Mouse (Mus musculus) forebrain, embryonic 13.5 days (tissue): ENCODE measurements around the gene Gjd3. TPM values are rescaled to one million over a fixed set of nuclear protein-coding genes. Genes with fewer than 3 reads are reported as not detected.

Experiments
- ATAC-seq: fragments of 200-750 bp; cut with Nextera tagmentation; 2 replicates; pipeline ENCODE4 v1.8.0; 2017
- H3K27ac ChIP-seq: fragments of 300-500 bp; sonication (generic); 2 replicates; pipeline ENCODE4 v1.5.1; 2015; ENCODE audit warnings: inconsistent platforms, mild to moderate bottlenecking, moderate library complexity
- H3K27me3 ChIP-seq: fragments of 300-500 bp; sonication (generic); 2 replicates; pipeline ENCODE4 v1.6.1; 2015; ENCODE audit warnings: mild to moderate bottlenecking, inconsistent platforms
- H3K36me3 ChIP-seq: fragments of 300-500 bp; sonication (generic); 2 replicates; pipeline ENCODE4 v1.6.1; 2015; ENCODE audit warnings: mild to moderate bottlenecking, inconsistent platforms; ENCODE audit not compliant: poor library complexity, severe bottlenecking
- H3K4me1 ChIP-seq: fragments of 300-500 bp; sonication (generic); 2 replicates; pipeline ENCODE4 v1.6.1; 2015; ENCODE audit warnings: inconsistent platforms
- H3K4me2 ChIP-seq: fragments of 300-500 bp; sonication (generic); 2 replicates; pipeline ENCODE4 v1.6.1; 2015; ENCODE audit warnings: inconsistent platforms, mild to moderate bottlenecking, moderate library complexity
- H3K4me3 ChIP-seq: fragments of 300-500 bp; sonication (generic); 2 replicates; pipeline ENCODE4 v1.5.1; 2015; ENCODE audit warnings: mild to moderate bottlenecking, inconsistent platforms
- H3K9ac ChIP-seq: fragments of 300-500 bp; sonication (generic); 2 replicates; pipeline ENCODE4 v1.6.1; 2015; ENCODE audit warnings: mild to moderate bottlenecking, inconsistent platforms
- H3K9me3 ChIP-seq: fragments of 300-500 bp; sonication (generic); replicated peaks from 2 replicates; pipeline ENCODE4 v1.6.1; 2016; ENCODE audit warnings: inconsistent platforms
- WGBS: fragments of 180-500 bp; shearing (Covaris S2); methylation state at CpG from one replicate; pipeline ENCODE4 v1.1.7; 2015; 5-methylcytosine and 5-hydroxymethylcytosine counted together
- polyA plus RNA-seq: library from polyadenylated mRNA; unstranded; fragments of >200 nt; fragmentation: Nextera tagmentation; extraction: Ambion mirVana; gene quantifications from 2 replicates; pipeline ENCODE4 v1.2.1, GENCODE M21; 2015

The Gjd3 gene
- polyA plus RNA-seq, 1 experiment from 2014 or later, result not detected

DNA sequence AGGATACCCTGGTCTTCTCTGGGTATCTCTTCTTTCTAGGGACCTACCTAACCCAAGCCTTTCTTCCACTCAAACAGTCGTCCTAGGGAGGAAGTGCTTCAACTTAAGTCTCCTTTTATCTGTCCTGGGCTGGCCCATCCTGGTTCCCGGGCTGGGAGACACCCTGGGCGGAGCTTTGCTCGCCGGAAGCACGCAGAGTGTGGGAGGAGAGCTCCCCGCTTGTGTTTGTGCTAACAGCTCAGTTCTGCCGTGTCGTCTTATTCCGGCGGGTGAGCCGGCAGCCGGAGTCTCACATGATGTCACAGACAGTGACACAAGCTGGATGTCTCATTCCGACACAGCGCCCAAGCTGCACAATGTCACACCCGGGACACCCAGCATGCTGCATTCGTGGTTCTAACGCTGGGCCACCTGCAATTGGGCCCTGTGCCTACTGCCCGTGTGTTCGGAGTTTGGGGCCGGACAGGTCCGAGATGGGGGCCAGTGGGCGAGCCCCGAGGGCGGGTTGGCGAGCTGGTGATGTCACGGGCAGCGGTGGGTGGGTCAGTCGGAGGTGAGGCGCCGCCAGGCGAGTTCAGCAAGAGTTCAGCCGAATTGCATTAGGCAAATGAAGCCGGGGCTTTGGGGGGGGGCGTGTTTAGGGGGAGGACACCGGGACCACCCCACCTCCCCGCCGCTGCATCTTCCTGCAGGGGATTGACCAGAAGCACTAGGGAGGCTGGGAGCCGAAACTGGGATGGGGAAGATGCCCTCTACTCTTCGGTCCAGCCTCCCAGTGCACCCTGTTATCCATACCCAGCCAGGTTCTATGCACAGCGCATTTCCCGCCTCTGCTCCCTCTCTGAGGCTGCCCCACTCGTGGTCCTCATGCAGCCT is 23.1 kb downstream of the Gjd3 start:
- peak overlapping the region; percentile 76 for H3K9ac ChIP-seq
- H3K27me3 ChIP-seq, result peaks cover 27% of the 10 kb centered on the region
- peak overlapping the region; percentile 28; the same call in 1 of the 2 replicates for H3K27ac ChIP-seq
- no peaks in the 10 kb centered on the region for H3K36me3 ChIP-seq
- peak overlapping the region; percentile 93 for H3K4me2 ChIP-seq
- no peaks in the 10 kb centered on the region for H3K9me3 ChIP-seq
- peak overlapping the region; percentile 66 for H3K4me3 ChIP-seq
- WGBS, result under 1% methylated on average over 42 of the region's 43 CpGs
- H3K4me1 ChIP-seq, result peaks cover 71% of the 10 kb centered on the region
- ATAC-seq, result peak; percentile 26; the same call in 1 of the 2 replicates

DNA sequence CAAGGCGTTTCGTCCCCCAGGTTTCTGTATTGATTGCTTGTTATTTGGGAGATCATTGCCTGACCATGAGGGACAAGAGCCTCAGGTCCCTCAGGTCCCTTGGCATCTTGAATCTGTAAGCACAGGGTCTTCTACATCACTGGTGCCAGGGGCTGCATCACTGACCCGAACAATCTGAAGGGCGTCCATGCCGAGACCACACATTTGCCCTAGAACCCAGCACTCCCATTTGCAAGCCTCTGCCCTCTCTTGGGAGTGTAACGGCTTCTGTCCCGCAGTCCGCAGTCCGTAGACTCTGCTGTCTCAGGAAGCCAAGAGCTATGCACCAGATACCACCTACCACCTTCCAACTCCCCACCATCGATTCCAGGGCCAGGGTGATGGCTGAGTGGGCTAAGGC is 26.5 kb downstream of the Gjd3 start:
- H3K9me3 ChIP-seq, result no peaks in the 10 kb centered on the region
- H3K4me2 ChIP-seq, result no peak overlapping the region
- no peak for ATAC-seq
- no peaks in the 10 kb centered on the region for H3K36me3 ChIP-seq
- H3K4me1 ChIP-seq, result peaks cover 57% of the 10 kb centered on the region
- no peak overlapping the region for H3K27ac ChIP-seq
- H3K9ac ChIP-seq, result no peak overlapping the region
- WGBS, result 89% methylated on average over 8 of the region's 10 CpGs
- no peak overlapping the region for H3K4me3 ChIP-seq
- peaks cover 9% of the 10 kb centered on the region for H3K27me3 ChIP-seq

DNA sequence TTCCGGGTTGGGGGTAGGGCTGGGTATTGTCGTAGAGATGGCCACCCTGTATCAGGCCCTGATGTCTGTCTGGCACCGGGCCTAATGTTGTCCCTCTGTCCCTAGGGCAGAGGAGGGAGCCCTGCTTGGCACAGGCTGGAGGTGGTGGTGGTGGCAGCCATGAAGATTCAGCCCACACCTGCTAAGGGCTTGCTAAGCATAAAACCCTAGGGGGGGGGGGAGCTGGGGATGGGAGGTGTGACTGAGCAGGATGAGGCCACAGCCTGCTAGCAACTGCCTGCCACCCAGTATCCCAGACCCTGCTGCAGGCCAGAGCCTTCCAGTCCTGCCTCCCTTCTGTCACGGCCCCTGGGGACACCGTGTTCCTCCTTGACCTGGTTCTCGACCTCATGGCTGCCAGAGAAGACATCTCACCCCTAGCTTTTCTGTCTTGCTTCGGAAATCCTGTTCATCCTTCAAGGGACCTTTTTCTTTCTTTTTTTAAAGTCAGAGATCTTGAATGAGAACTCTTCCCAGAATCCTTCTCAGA is 27.0 kb downstream of the Gjd3 start:
- 44% methylated on average over 5 of the region's 7 CpGs for WGBS
- no peaks in the 10 kb centered on the region for H3K9me3 ChIP-seq

DNA sequence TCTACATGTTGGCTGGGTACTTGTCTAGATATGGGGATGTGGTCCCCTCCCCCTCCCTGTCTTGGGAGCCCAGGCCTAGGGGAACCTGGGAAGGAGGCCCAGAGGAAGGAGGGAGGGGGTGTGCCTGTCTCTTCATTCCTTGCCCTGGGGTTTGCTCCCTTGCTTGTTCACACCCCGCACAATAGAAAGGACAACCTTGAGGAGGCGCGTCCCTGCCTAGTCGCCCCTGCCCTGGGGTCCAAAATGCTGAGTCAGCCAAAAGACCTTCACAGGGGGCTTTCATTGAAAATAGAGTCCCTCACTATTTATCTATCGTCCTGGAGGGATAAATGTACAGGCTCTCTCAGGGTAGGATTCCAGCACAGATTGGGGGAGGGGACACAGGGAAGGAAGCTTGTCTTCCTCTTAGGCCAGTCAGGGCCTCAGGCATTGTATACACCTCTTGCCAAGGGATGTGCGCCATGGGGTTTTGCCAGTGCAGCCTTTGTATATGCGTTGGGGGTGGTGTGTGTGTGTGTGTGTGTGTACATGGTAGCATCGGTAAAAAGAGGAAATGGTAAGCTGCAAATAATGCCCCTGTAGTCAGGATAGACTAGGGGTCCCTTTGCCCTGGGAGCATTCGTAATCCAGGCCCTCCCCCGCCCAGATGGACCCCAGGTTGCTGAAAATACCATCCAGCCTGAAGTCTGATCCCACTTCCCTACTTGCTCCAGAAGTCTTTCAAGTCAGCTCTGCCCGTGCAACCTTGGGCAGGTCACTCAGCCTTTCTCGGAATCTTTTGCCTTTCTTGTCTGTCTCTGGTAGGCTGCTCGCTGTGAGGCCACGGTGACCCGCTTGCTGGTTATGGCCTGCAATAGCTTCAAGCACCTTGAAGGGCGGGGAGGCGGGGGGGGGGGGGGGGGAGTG is 27.8 kb downstream of the Gjd3 start:
- no peaks in the 10 kb centered on the region for H3K36me3 ChIP-seq
- peak overlapping the region; percentile 75 for H3K27ac ChIP-seq
- peak overlapping the region; percentile 14; the same call in 1 of the 2 replicates for H3K9ac ChIP-seq
- peaks cover 57% of the 10 kb centered on the region for H3K4me1 ChIP-seq
- no peaks in the 10 kb centered on the region for H3K9me3 ChIP-seq
- no peak overlapping the region for H3K4me3 ChIP-seq
- peak overlapping the region; percentile 44 for H3K4me2 ChIP-seq
- WGBS, result 12% methylated on average over 15 of the region's 17 CpGs
- ATAC-seq, result peak; percentile 42
- H3K27me3 ChIP-seq, result no peaks in the 10 kb centered on the region

More for the DNA sequence above, 27.0 kb downstream of the Gjd3 start:
- peak overlapping the region; percentile 75; the same call in 1 of the 2 replicates for H3K27ac ChIP-seq
- no peak for ATAC-seq
- H3K4me1 ChIP-seq, result peaks cover 57% of the 10 kb centered on the region
- H3K27me3 ChIP-seq, result 0 out of 2 replicates have a peak, but pooled peaks cover 3% of the 10 kb centered on the region
- H3K36me3 ChIP-seq, result no peaks in the 10 kb centered on the region
- no peak overlapping the region for H3K9ac ChIP-seq
- H3K4me2 ChIP-seq, result no peak overlapping the region
- H3K4me3 ChIP-seq, result no peak overlapping the region

DNA sequence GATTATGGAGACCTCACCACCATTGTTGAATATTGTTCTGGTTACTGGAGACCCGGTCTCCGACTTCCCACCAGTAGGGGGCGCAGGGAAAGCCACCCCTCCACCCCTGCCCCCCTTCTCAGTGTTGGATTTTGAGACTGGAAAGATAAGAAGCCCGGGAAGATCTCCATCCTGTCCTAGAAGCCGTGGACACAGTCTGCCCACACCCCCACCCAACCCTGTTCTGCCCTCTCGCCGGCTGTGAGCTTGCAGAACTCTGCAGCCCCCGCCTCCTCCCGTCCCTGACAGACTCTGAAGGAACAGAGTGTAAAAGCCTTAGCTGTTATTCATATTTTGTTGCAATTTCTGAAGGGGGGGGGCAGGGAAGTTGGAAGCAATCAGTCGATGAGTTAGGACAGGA is 28.4 kb downstream of the Gjd3 start:
- no peak overlapping the region for H3K4me3 ChIP-seq
- peak overlapping the region; percentile 8; the same call in 1 of the 2 replicates for H3K9ac ChIP-seq
- no peaks in the 10 kb centered on the region for H3K27me3 ChIP-seq
- peak overlapping the region; percentile 75 for H3K27ac ChIP-seq
- 1% methylated on average over 10 of the region's 10 CpGs for WGBS
- ATAC-seq, result peak; percentile 58
- H3K36me3 ChIP-seq, result no peaks in the 10 kb centered on the region
- peak overlapping the region; percentile 44 for H3K4me2 ChIP-seq
- peaks cover 57% of the 10 kb centered on the region for H3K4me1 ChIP-seq
- H3K9me3 ChIP-seq, result no peaks in the 10 kb centered on the region

DNA sequence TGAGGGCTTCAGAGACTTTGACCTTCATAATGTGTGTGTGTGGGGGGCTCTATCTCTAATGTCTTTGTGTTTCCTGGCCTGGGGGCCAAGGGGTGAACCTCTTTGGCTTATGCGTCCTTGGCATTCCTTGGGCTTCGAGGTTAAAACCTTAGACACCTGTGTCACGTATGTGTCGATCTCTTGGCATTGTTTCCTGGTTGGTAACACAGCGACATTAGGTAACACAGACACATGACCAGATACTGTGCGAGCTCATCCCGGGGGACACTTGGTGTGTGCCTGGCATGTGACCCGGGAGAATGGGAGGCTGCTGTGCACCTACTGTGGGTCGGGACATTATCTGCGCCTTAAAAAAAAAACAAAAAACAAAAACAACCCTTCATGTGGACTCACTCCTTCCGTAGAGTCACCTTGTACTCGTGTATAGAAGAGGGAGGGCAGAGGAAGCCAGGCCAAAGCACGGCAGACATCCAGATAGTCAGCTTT is 28.9 kb downstream of the Gjd3 start:
- Histone ChIP-seq H3K4me3 (no peak overlapping the region), H3K9ac (peak overlapping the region; percentile 8; the same call in 1 of the 2 replicates), H3K9me3 (no peaks in the 10 kb centered on the region), H3K27ac (peak overlapping the region; percentile 48; the same call in 1 of the 2 replicates), H3K36me3 (no peaks in the 10 kb centered on the region), H3K27me3 (no peaks in the 10 kb centered on the region), H3K4me2 (peak overlapping the region; percentile 44), H3K4me1 (peaks cover 52% of the 10 kb centered on the region)
- ATAC-seq, result peak; percentile 9; the same call in 1 of the 2 replicates
- WGBS, result 36% methylated on average over 13 of the region's 13 CpGs

DNA sequence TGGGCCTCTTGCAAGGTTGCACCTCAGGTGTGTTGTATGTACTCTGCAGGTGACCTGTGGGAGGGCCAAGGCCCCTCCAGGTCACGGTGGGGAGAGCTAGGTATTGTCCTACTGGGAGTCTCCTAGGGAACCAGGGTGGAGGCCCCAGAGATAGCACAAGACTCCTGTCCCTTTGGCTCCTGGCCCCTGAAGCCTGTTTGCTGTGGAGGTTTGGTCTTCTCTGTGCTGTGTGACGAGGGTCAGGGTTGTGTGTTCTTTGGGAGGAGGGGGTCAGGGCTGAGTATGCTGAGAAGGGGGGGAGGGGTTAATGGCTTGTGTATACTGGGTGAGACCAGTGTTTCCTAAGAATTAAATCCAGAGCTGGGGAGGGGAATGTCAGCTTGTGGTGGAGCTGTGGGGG is 29.5 kb downstream of the Gjd3 start:
- 21% methylated on average over 2 of the region's 2 CpGs for WGBS
- no peak overlapping the region for H3K9ac ChIP-seq
- H3K9me3 ChIP-seq, result no peaks in the 10 kb centered on the region
- no peaks in the 10 kb centered on the region for H3K36me3 ChIP-seq
- H3K27ac ChIP-seq, result no peak overlapping the region
- ATAC-seq, result no peak
- no peak overlapping the region for H3K4me2 ChIP-seq
- H3K27me3 ChIP-seq, result no peaks in the 10 kb centered on the region
- no peak overlapping the region for H3K4me3 ChIP-seq
- H3K4me1 ChIP-seq, result peaks cover 52% of the 10 kb centered on the region

DNA sequence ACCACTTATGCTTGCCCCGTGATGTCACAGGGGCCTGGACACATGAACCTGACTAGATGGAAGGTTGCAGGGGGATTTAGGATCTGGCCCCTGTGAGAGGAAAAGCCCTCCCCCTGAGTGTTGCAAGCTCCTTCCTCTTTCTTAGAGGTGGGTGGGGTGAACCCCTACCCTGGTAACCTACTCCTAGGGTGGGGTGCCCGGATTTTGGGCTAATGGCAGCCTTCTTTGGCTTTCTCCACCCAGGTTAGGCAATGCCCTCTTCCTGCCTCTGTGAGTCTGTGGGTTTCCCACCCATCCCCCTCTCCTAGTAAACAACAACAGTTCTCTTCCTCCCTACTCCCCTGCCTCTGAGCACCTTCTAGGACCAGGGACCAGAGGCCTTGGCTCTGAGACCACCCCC is 30.1 kb downstream of the Gjd3 start:
- no peak for ATAC-seq
- H3K4me1 ChIP-seq, result peaks cover 52% of the 10 kb centered on the region

DNA sequence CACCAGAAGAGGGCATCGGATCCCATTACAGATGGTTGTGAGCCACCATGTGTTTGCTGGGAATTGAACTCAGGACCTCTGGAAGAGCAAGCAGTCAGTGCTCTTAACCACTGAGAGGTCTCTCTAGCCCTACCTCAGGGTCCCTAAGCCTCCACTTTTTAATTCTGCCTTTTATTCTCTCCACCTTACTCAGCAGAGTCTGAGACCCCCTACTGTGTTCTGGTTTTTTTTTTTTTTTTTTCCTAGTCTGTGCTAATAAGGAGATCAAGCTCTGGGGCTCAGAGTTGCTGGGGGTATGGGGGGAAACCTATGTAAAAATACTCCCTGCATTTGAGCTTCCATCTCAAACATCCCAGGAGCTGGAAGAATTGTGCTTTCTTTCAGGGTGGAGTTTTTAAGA is 30.7 kb downstream of the Gjd3 start:
- Histone ChIP-seq H3K4me1 (peaks cover 52% of the 10 kb centered on the region), H3K4me2 (no peak overlapping the region), H3K9ac (no peak overlapping the region), H3K27ac (no peak overlapping the region), H3K27me3 (no peaks in the 10 kb centered on the region), H3K9me3 (no peaks in the 10 kb centered on the region), H3K36me3 (no peaks in the 10 kb centered on the region), H3K4me3 (no peak overlapping the region)
- ATAC-seq, result no peak
- 71% methylated on average over 1 of the region's 1 CpGs for WGBS

More for the DNA sequence above, 30.1 kb downstream of the Gjd3 start:
- WGBS, result 69% methylated on average over 2 of the region's 2 CpGs
- H3K9me3 ChIP-seq, result no peaks in the 10 kb centered on the region
- H3K9ac ChIP-seq, result no peak overlapping the region
- no peak overlapping the region for H3K4me3 ChIP-seq
- H3K27ac ChIP-seq, result no peak overlapping the region
- no peaks in the 10 kb centered on the region for H3K36me3 ChIP-seq
- no peaks in the 10 kb centered on the region for H3K27me3 ChIP-seq
- no peak overlapping the region for H3K4me2 ChIP-seq

DNA sequence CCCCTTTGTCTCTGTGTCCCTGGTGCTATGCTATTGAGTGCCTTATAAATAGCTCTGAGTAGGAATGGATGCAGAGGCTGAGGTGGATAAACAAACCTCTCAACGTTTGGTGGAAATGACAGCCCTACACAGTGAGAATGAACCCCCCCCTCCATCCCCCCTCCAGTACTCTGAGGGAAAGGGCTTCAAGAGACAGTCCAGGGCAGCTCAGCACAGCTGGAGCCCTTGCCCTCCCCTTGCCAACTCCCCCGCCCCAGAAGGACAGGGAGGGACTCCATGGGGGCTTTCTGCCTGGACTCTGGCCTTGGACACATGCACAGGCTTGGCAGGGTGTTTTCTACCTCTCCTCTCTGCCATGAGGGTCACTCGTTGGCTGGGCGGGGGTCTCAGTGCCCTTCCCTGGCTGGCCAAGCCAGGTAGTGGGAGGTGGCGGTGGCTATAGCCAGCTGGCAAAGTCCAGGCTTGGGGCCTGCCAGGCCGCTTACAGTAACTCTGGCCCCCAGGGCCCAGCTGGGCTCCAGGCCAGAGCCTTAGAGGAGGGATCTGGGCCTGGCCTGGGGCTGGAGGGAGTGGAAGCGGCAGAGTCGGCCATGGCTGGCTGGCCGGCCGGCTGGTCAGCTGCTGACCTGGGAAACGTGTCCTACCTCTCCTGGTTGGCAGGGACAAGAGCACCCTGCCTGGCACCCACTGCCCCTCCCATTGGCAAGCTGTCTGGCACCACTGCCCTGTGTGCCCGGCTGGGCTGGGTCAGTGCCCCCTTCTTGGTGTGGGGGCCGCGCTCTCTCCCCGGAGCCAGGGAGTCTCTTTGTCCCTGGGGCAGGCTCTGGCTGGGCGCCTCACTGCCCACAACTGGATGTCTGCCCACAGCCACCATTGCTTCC is 31.6 kb downstream of the Gjd3 start:
- ATAC-seq, result peak; percentile 25; the same call in 1 of the 2 replicates
- Histone ChIP-seq H3K36me3 (no peaks in the 10 kb centered on the region), H3K27ac (peak overlapping the region; percentile 57), H3K9me3 (no peaks in the 10 kb centered on the region), H3K4me3 (no peak overlapping the region), H3K9ac (peak overlapping the region; percentile 48; the same call in 1 of the 2 replicates), H3K27me3 (no peaks in the 10 kb centered on the region), H3K4me1 (peaks cover 52% of the 10 kb centered on the region), H3K4me2 (peak overlapping the region; percentile 9; the same call in 1 of the 2 replicates)
- WGBS, result 47% methylated on average over 16 of the region's 16 CpGs

DNA sequence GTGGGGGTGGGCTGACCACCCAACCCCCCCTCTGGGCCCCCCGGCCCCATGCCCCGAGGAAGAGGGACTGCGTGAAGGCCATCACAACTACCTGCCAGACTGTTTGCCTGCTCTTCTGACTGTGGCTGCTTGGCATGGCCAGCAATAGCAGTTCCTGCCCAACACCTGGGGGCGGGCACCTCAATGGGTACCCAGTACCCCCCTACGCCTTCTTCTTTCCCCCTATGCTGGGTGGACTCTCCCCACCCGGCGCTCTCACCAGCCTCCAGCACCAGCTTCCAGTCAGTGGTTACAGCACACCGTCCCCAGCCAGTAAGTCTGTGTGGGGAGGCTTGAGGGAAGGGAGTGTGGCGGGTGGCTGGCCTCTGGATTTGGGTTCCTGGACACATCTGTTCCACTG is 32.3 kb downstream of the Gjd3 start:
- Histone ChIP-seq H3K27me3 (no peaks in the 10 kb centered on the region), H3K36me3 (no peaks in the 10 kb centered on the region), H3K4me1 (peaks cover 49% of the 10 kb centered on the region), H3K9ac (no peak overlapping the region), H3K27ac (no peak overlapping the region), H3K4me2 (no peak overlapping the region), H3K9me3 (no peaks in the 10 kb centered on the region), H3K4me3 (no peak overlapping the region)
- WGBS, result 83% methylated on average over 9 of the region's 9 CpGs
- ATAC-seq, result no peak
